Mouse (Mus musculus) embryonic stem cell, embryonic (primary cell): ENCODE data around the gene Gsg1l.

ENCODE experiments used
- CTCF ChIA-PET, 4 experiments: fragments of 300-600 bp in 2 of 4; fragments of 350-600 bp in 2 of 4; sonication (Branson Sonifier 250); formaldehyde crosslinking; loops; one replicate each; lab custom pipeline; 2022; ENCODE audit warnings: inconsistent platforms in 2 of 4; lab: Charles Lee
- POLR2A ChIA-PET, 4 experiments: fragments of 300-600 bp in 2 of 4; fragments of 350-600 bp in 2 of 4; sonication (Branson Sonifier 250); formaldehyde crosslinking; loops; one replicate each; lab custom pipeline; 2022; ENCODE audit warnings: antibody characterized with exemption in 4 of 4, inconsistent platforms in 1 of 4; lab: Charles Lee

Gsg1l gene

DNA sequence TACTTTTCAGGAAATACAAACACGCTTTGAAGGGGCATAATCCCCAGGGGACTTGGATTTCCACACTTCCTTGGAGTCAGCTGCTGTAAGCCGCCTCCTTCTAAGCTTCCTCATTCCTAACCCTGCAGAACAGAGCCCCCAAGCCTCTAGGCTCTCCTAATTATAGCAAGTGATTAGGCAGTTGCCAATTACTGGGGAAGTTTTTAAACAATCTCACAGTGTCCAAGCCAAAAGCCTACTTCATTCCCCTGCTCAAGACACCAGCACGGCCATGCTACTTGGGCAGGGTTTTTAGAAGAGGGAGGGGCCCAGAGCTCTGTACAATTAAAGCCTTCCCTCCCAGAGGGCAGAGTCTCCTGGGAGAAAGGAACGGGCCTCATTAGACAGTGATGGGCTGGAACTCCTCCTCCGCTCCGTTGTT lies 4.1 kb upstream of the Gsg1l start:
- POLR2A ChIA-PET = interaction anchor here in 2 of 4 experiments (0.5 to 2.0 kb wide), 3 partner anchors 9 to 290 kb away, joined by 3 to 8 read pairs (median 3); no protein-coding TSS in a partner anchor

DNA sequence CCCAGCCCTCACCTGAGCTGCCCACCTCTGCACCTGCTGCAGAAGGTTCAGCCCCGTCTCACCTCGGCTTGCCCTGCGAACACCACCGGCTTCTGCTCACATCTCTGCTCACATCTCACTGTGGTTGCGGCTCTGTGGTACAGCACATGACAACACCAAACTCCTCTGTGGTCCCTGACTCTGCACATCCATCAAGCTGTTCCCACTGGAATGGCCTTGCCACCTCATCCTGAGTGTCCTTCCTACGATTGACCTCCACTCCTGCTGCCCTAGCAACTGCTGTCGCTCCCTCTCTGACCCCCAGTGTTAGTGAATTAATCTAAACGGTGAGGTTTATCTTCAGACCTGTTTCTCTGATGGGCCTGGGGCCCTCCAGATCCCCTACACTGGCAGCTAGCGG lies 2.9 kb upstream of the Gsg1l start:
- ChIA-PET CTCF (interaction anchor here in 1 of 4 experiments (1.4 kb wide), 1 partner anchor 318 kb away, joined by 5 read pairs; no protein-coding TSS in a partner anchor), POLR2A (interaction anchor here in 1 of 4 experiments (0.9 to 2.0 kb wide), 3 partner anchors 9 to 13 kb away, joined by 3 to 8 read pairs (median 5); no protein-coding TSS in a partner anchor)

More for the DNA sequence above, 4.1 kb upstream of the Gsg1l start:
- CTCF ChIA-PET = interaction anchor here in 1 of 4 experiments (0.6 kb wide), 1 partner anchor 40 kb away, joined by 6 read pairs; no protein-coding TSS in a partner anchor

DNA sequence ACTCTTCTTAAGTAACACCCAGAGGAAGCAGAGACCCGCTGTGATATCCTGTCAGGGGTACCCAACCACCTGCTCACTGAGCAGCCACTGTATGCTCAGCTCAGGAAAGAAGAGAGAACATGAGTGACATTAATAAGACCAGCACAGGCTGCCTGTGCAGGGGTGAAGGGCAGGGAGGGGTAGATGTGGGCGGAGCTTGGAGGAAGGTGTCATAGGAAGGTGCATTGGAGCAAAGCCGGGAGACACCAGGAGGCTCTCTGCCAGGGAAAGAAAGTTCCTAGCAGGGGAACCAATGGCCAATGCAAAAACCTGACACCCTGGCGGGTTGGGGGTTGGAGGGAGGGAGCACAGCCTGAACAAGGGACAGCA lies 1.8 kb upstream of the Gsg1l start:
- ChIA-PET CTCF (interaction anchor here in 1 of 4 experiments (0.5 to 1.4 kb wide), 2 partner anchors 184 to 317 kb away, joined by 5 read pairs; no protein-coding TSS in a partner anchor), POLR2A (interaction anchor here in 3 of 4 experiments (0.5 to 1.2 kb wide), 6 partner anchors 9 to 297 kb away, joined by 3 to 4 read pairs (median 3); no protein-coding TSS in a partner anchor)

DNA sequence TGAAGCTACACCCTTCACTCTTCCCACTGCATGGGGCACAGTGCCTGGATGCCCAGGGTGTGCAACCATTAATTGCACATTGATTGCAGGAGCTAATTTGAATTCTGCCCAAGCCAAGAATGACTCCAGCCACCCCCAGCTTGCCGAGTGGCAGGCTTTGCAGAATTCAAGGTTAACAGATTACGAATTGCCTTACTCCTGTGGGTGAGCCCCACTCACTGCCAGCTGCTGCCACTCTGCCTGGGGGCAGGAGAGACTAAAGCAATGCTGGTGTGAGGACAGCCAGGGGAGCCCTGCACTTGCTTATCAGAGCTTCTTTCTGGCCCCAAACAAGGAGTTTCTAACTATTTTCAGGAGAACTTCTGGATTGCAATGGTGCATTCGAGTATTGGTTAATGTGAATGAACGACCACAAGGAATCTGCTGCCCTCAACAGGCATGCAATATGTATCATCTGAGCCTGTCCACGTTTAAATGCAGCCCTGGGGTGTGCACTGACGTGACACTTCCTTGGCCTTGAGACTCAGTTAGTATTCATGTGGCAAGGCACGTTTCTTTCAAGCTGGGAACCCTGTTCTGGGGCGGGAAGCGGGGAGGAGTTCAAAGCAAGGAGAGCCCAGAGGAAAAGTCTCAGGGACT lies 1.2 kb upstream of the Gsg1l start:
- POLR2A ChIA-PET = interaction anchor here in 3 of 4 experiments (0.5 to 1.4 kb wide), 7 partner anchors 9 to 297 kb away, joined by 3 to 4 read pairs (median 3); no protein-coding TSS in a partner anchor
- CTCF ChIA-PET = interaction anchor here in 2 of 4 experiments (0.5 to 2.7 kb wide), 3 partner anchors 183 to 317 kb away, joined by 5 to 13 read pairs (median 5); no protein-coding TSS in a partner anchor

DNA sequence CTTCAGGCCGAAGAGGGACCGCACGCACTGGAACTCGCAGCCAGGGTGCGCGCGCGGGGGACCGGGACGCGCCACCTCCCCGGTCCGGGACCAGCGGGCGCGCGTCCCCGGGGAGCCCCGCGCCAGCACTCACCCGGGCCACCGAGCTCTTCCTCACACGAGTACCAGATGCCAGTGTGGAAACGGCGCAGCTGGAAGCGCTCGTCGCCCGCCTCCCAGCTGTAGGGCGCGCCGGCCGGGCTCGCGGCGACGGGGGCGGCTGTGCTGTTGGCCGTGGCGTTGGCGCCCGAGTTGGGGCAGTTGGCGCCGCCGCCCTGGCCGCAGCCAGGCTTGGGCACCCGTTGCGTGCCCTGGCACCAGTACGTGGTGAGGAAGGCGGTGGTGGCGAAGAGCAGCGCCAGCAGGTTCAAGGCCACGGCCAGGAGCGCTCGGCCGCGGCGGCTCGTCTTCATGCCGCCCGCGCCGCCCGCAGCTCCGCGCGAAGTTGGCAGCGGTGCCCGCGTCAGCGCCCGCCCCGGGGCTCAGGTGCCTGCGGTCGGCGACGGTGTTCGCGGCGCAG lies 405 bp downstream of the Gsg1l start:
- POLR2A ChIA-PET = interaction anchor here in 2 of 4 experiments (0.7 to 1.4 kb wide), 3 partner anchors 7 to 312 kb away, joined by 3 read pairs; no protein-coding TSS in a partner anchor
- CTCF ChIA-PET = interaction anchor here in 2 of 4 experiments (1.3 to 2.7 kb wide), 4 partner anchors 8 to 334 kb away, joined by 5 to 13 read pairs (median 7); no protein-coding TSS in a partner anchor

DNA sequence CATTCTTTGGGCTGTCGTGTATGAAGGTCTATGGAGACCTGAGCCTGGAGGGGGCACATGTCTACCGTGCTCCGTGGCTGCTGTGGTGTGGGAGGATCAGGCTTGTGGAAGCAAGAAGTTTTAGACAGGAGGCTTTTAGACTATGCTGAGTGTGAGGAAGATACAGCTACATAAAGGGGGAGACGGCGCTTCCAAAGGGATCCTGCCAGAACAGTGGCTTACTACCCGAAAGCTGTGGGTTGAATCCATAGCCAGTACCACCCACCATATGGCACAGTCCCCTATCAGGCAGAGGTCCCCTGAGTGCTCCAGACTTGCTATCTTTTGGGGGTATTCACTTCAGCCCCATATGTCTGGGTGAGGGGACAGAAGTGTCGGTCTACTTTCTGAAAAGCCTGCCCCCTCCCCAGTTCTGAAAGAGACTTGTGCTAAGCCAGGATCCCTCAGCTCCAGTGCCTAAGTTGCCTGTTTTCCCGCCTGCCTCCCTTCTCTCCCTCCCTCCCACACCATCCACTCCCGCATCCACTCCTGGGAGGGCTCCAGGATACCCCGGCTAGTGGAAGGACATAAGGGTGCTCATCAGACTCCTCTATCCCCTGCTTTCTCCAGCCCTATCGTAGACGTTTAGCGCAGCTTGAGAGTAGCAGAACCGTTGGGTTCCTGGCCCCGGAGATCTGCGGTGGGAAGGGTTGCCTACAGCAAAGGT lies 1.1 kb downstream of the Gsg1l start:
- ChIA-PET POLR2A (interaction anchor here in 3 of 4 experiments (0.6 to 1.5 kb wide), 4 partner anchors 42 to 312 kb away, joined by 3 read pairs; no protein-coding TSS in a partner anchor), CTCF (interaction anchor here in 3 of 4 experiments (0.7 to 2.7 kb wide), 5 partner anchors 9 to 587 kb away, joined by 3 to 13 read pairs (median 6); no protein-coding TSS in a partner anchor)

DNA sequence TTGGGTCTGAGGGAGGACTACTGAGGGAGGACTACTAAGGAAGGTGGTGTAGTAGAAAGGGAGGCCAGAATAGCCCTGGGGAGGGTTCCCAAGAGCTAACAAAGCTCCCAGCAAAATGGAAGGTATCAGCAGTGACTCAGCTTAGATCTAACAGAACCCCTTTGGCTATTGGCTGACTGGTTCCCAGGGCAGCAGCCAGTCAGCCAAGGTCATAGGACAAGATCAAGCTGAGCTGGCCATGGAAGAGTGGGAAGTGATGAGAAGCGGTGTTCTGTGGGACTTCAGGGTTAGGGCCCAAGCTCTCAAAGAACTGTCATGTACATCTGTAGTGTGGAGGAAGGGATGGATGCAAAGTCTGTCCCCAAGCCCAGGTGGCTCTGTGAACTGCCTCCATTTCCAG lies 5.3 kb downstream of the Gsg1l start:
- CTCF ChIA-PET = interaction anchor here in 1 of 4 experiments (1.1 kb wide), 1 partner anchor 256 kb away, joined by 3 read pairs; no protein-coding TSS in a partner anchor
- POLR2A ChIA-PET = interaction anchor here in 1 of 4 experiments (0.5 to 1.5 kb wide), 2 partner anchors 19 to 44 kb away, joined by 3 to 4 read pairs; no protein-coding TSS in a partner anchor

DNA sequence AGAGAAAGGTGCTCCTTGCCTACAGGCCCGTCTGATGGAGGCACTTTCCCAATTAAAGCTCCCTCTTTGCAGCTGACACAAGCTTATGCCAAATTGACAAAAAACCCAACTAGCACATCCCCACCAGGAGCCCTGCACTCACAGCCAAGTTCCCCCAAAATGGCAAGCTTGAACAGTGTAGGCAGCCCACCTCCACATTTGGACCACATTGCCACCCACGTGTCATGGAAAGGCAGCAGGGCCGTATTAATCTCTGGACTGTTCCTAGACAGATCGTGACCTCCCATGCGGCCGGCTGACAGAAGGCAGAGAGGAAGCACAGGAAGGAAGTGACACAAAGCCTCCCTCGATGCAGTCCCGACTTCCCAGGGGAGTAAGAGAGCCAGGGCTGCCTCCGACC lies 7.2 kb downstream of the Gsg1l start:
- CTCF ChIA-PET = interaction anchor here in 2 of 4 experiments (0.5 to 0.7 kb wide), 3 partner anchors 120 to 433 kb away, joined by 3 to 5 read pairs (median 4); no protein-coding TSS in a partner anchor
- POLR2A ChIA-PET = interaction anchor here in 2 of 4 experiments (0.6 to 0.9 kb wide), 2 partner anchors 8 to 37 kb away, joined by 3 read pairs; partner anchors contain the start of gene Gsg1l (in 1 of the 2)

DNA sequence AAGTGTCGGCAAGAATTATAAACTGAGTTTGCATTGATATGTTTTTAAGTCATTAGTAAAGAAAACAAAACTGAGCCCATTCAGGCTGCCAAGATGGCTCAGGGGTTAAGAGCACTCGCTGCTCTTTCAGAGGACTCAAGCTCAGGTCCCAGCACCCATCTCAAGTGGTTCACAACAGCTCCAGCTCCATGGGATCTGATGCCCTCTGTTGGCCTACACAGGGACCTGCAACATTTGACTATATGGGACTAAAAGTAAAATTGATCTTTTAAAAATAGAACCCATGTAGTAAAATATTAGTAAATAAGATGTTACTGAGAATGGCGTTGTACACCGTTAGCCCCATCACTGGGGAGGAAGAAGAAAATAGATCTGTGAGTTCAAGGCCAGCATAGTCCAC lies 11.9 kb downstream of the Gsg1l start:
- POLR2A ChIA-PET = interaction anchor here in 2 of 4 experiments (1.1 to 1.2 kb wide), 2 partner anchors 23 to 31 kb away, joined by 3 to 4 read pairs; no protein-coding TSS in a partner anchor
- CTCF ChIA-PET = interaction anchor here (0.6 to 1.7 kb wide), 14 partner anchors 10 to 391 kb away, joined by 3 to 6 read pairs (median 3); no protein-coding TSS in a partner anchor

DNA sequence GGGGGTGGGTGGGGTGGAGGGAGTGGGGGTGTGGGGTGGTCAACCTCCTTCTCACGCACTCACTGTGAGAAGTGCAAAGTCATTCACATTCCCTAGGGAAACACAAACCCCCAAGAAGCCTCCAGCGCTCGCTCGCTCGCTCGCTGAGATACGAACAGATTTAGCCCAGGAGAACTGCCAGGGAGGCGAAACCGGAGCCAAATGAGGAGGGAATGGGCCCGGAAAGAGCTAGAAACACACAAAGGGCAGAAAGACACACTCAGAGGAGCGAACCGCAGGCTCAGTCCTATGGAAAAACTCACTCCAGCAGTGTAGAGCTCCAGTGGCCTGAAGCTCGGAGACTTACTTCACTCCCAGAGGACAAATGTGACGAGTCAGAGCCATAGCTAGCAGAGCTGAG lies 15.4 kb downstream of the Gsg1l start:
- POLR2A ChIA-PET = interaction anchor here in 2 of 4 experiments (0.5 to 0.8 kb wide), 4 partner anchors 9 to 390 kb away, joined by 4 to 8 read pairs (median 4); no protein-coding TSS in a partner anchor
- CTCF ChIA-PET = interaction anchor here in 1 of 4 experiments (0.8 kb wide), 1 partner anchor 24 kb away, joined by 3 read pairs; no protein-coding TSS in a partner anchor

DNA sequence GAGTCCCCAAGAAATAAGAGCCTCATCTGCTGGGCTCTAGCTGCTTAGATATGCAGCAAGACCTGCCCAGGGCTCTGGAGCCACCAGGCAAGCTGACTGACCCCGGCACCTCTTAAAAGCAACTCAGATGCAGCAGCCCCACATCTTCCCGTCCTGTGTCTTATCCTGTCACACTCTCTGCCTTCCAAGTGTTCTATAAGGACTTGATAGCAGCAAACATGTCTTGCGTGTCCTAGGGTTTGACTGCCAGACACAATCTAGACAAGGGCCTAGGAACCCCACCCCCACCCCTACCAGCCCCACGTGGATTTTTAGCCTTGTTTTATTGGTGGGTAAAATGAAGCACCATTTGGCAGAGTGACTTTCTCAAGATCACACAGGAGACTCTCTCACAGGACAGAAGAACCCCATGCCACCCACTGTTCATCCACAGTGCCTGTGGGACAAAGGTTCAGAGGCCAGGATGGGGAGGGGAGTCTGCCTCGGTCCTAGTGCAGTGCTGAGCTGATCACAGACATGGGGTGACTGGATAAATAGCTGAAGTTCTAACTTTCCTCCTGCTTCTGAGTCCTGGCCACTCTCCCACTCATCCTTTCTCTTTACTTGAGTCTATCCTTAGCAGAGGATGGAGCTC lies 16.9 kb downstream of the Gsg1l start:
- ChIA-PET CTCF (no interaction called here), POLR2A (no interaction called here)

DNA sequence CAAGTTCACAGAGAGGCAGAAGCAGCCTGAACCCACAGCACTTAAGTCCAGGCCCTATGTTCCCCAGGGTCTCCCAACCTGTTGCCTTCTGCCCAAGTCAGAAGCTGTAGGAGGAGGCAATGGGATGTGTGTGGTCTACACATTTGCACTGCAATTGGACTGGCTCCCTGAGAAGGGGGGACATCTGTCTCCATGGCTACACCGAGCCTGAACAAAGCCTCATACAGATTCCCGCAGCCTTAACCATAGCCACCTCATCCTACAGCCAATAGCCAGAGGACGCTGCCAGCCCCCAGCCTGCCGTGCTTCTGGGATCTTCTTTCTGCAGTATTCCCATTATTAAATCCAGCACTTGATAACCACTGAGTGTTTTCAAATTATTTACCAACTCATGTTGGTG lies 20.0 kb downstream of the Gsg1l start:
- ChIA-PET CTCF (no interaction called here), POLR2A (no interaction called here)

DNA sequence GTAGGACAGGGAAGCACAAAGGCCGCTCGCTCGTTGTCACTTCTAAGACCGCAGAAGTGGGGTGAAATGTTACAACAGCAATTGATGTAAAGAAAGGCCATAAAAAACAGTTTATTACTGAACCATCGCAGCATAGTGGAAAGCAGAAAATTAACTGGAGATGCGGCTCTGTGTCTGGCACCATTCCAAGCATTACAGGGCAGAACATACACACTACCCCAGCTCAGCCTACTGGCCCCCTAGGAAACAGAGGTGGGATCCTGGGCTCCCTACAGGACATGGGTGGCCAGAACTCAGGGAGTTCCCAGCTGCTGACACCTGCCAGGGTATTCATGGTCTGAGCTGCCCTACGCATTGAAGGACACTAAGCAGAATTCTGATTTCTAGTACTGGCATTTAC lies 23.3 kb downstream of the Gsg1l start:
- ChIA-PET POLR2A (interaction anchor here in 1 of 4 experiments (1.7 kb wide), 1 partner anchor 17 kb away, joined by 4 read pairs; no protein-coding TSS in a partner anchor), CTCF (no interaction called here)

DNA sequence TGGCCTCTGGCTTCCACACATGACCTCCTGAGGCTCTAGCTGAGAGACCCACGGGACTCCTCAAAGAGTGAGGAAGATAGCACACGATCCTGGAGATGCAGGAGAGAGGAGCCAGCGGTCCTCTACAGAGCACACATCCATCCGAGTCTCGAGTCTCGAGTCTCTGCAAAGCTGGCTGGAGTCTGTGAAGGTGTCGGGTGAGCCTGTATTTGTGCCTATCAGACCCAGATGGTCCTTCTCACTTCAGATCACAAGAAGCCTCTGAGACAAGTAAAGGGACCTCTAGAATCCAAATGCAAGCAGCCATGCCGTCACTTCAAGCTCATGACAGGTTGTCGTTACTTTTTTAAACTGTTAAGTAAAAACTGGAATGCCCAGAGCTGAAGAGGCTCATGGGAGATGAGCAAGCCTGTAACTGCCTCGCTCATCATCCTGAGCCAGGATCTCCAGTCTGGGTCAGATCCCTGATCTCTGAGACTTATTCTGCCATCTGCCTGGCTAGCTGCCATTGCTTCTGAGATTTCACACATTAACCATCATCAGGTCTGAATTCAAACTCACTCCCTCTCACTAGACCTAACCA lies 24.8 kb downstream of the Gsg1l start:
- ChIA-PET CTCF (interaction anchor here in 1 of 4 experiments (1.0 kb wide), 1 partner anchor 13 kb away, joined by 3 read pairs; no protein-coding TSS in a partner anchor), POLR2A (interaction anchor here in 1 of 4 experiments (0.8 to 1.7 kb wide), 3 partner anchors 10 to 29 kb away, joined by 3 to 8 read pairs (median 4); no protein-coding TSS in a partner anchor)

DNA sequence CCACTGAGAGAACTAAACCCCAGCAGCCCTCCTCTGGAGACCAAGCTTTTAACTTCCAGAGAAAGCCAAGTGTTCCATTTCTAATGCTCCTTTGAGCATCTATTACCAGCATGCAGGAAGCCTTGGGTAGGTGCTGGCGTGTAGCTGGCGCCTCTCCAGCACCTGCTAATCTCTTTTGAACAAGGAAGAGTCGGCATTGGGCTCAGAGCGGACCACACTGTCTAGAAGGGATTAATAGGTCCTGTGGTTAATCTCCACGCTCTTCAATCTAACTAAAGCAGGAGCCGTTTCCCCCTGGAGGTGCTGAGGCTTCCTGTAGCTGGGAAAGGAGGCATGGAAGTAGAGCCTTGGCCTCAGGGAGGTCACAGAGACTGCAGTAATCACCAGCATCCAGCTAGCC lies 27.6 kb downstream of the Gsg1l start:
- POLR2A ChIA-PET = no interaction called here
- CTCF ChIA-PET = no interaction called here

DNA sequence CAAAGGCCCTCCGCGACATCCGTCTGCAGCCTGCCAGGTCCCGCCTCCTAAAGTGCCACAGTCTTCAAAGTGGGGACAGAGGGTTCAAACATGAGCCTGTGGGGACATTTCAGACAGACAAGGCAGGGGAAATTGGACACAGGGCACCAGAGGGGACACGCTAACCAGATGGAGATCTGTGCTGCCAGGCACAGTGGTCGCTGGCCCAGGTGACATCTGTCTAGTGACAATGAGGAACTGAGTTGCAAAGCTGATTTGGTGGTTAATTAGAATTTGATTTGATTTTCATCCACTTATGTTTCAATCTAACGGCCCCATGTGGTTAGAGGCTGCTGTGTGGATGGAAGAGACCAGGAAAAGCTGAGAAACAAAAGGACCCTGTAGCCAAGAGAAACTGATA lies 28.6 kb downstream of the Gsg1l start:
- POLR2A ChIA-PET = no interaction called here
- CTCF ChIA-PET = no interaction called here

DNA sequence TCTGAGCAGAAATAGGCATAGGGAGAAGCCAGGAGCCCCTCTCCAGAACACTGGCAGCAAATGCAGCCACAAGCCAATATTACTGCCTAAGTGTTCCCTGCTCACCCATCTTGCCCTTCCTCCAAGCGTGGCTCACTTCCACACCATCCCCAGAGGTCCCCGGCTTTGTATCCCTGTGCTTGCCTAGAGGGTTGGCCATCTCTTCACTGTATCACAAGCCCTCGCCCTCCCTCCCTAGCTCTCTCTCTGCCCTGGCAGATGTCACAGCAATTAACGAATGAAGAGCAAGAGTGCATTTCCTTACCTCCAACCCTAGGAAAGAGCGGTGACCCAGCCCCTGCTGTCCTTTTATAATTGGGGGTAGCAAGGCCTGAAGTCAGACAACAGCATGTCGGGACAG lies 30.3 kb downstream of the Gsg1l start:
- ChIA-PET POLR2A (interaction anchor here in 1 of 4 experiments (1.4 kb wide), 1 partner anchor 10 kb away, joined by 3 read pairs; no protein-coding TSS in a partner anchor), CTCF (interaction anchor here in 2 of 4 experiments (0.6 to 1.3 kb wide), 2 partner anchors 10 to 13 kb away, joined by 4 to 5 read pairs; no protein-coding TSS in a partner anchor)
